Mouse (Mus musculus) CH12.LX (cell line): ENCODE results near the gene Tmem239.

Experiments used
- MEF2A ChIP-seq: IDR thresholded peaks from 2 replicates; pipeline ENCODE4 v1.6.1; 2014; ENCODE audit warnings: low read depth, mild to moderate bottlenecking, inconsistent platforms, low read length, improper control_type of control experiment, borderline replicate concordance
- POLR2A ChIP-seq: IDR thresholded peaks from 2 replicates; pipeline ENCODE4 v1.6.1; 2011; ENCODE audit warnings: low read depth, mild to moderate bottlenecking, improper control_type of control experiment, low read length
- TBP ChIP-seq: conservative IDR thresholded peaks from 2 replicates; pipeline ENCODE4 v1.6.1; 2011; ENCODE audit warnings: low read depth, low read length, improper control_type of control experiment
- TCF12 ChIP-seq: IDR thresholded peaks from 2 replicates; pipeline ENCODE4 v1.6.1; 2014; ENCODE audit warnings: low read depth, mild to moderate bottlenecking, inconsistent platforms, low read length, improper control_type of control experiment
- ZC3H11A ChIP-seq: IDR thresholded peaks from 2 replicates; pipeline ENCODE4 v1.6.1; 2012; ENCODE audit warnings: low read depth, mild to moderate bottlenecking, inconsistent platforms, low read length, improper control_type of control experiment
- ZMIZ1 ChIP-seq: IDR thresholded peaks from 2 replicates; pipeline ENCODE4 v1.6.1; 2012; ENCODE audit warnings: low read depth, mild to moderate bottlenecking, inconsistent platforms, low read length, improper control_type of control experiment

GRCm38 (mm10) chr2:130442162-130442561 lies 35.9 kb downstream of the Tmem239 start:
- no peak for TF ChIP-seq POLR2A
- no peak for TF ChIP-seq ZC3H11A
- no peak for TF ChIP-seq ZMIZ1
- TF ChIP-seq TCF12: no peak
- TF ChIP-seq MEF2A: no peak
- no peak for TF ChIP-seq TBP
